Mouse (Mus musculus) kidney, postnatal 10 days (tissue): Measurements from ENCODE around the gene Lpcat3.
"Not testable (repeated sequence)": the region's sequence is repeated elsewhere in the genome, so short reads cannot be mapped to it uniquely, and the experiment has no call there.

Experiments used
- DNase-seq: peaks from one replicate; pipeline ENCODE4 v3.0.0; 2021; ENCODE audit warnings: mixed read lengths

Gene Lpcat3

GRCm38 (mm10) chr6:124679486-124679885 is 16.7 kb downstream of the Lpcat3 start:
- no peak for DNase-seq

- DNase-seq: not testable (repeated sequence)
Measured at GRCm38 (mm10) chr6:124682291-124682690, 19.5 kb downstream of the Lpcat3 start.

GRCm38 (mm10) chr6:124683591-124684417 is 21.0 kb downstream of the Lpcat3 start:
- peak; percentile 74 for DNase-seq

GRCm38 (mm10) chr6:124685606-124686386 is 23.0 kb downstream of the Lpcat3 start:
- DNase-seq: no peak

- DNase-seq: not testable (repeated sequence)
Measured at GRCm38 (mm10) chr6:124686644-124687043, 23.8 kb downstream of the Lpcat3 start.

GRCm38 (mm10) chr6:124688151-124688758 is 25.4 kb downstream of the Lpcat3 start:
- DNase-seq: no peak

GRCm38 (mm10) chr6:124689011-124689410 is 26.2 kb downstream of the Lpcat3 start:
- DNase-seq: no peak

- no peak for DNase-seq
Measured at GRCm38 (mm10) chr6:124690517-124690916, 27.7 kb downstream of the Lpcat3 start.

- DNase-seq: no peak
Measured at GRCm38 (mm10) chr6:124693243-124693981, 30.6 kb downstream of the Lpcat3 start.

GRCm38 (mm10) chr6:124694166-124694955 is 31.5 kb downstream of the Lpcat3 start:
- DNase-seq: peak; percentile 91

- DNase-seq: no peak
Measured at GRCm38 (mm10) chr6:124696441-124697150, 33.8 kb downstream of the Lpcat3 start.

GRCm38 (mm10) chr6:124698751-124699150 is 35.9 kb downstream of the Lpcat3 start:
- no peak for DNase-seq

- no peak for DNase-seq
Measured at GRCm38 (mm10) chr6:124699366-124699765, 36.5 kb downstream of the Lpcat3 start.

- DNase-seq: peak; percentile 46
Measured at GRCm38 (mm10) chr6:124699962-124700610, 37.3 kb downstream of the Lpcat3 start.

- no peak for DNase-seq
Measured at GRCm38 (mm10) chr6:124701338-124701737, 38.5 kb downstream of the Lpcat3 start.

GRCm38 (mm10) chr6:124702102-124702783 is 39.4 kb downstream of the Lpcat3 start:
- DNase-seq: no peak

- DNase-seq: peak; percentile 84
Measured at GRCm38 (mm10) chr6:124702784-124703103, 39.9 kb downstream of the Lpcat3 start.

- DNase-seq: no peak
Measured at GRCm38 (mm10) chr6:124703789-124704188, 41.0 kb downstream of the Lpcat3 start.

GRCm38 (mm10) chr6:124704417-124704816 is 41.6 kb downstream of the Lpcat3 start:
- no peak for DNase-seq

GRCm38 (mm10) chr6:124706061-124706627 is 43.3 kb downstream of the Lpcat3 start:
- no peak for DNase-seq
